Mouse (Mus musculus) intestine, embryonic 16.5 days (tissue): ENCODE data around the gene C2cd6. TPM values are rescaled to one million over a fixed set of nuclear protein-coding genes. Genes with fewer than 3 reads are reported as not detected.

Source experiments
- ATAC-seq: fragments of 200-750 bp; cut with Nextera tagmentation; 2 replicates; pipeline ENCODE4 v1.8.0; 2017; ENCODE audit warnings: moderate TSS enrichment, moderate library complexity
- H3K27ac ChIP-seq: fragments of 300-500 bp; sonication (generic); 2 replicates; pipeline ENCODE4 v1.5.1; 2014; ENCODE audit warnings: mild to moderate bottlenecking, low read length
- H3K27me3 ChIP-seq: fragments of 300-500 bp; sonication (generic); replicated peaks from 2 replicates; pipeline ENCODE4 v1.6.1; 2014; ENCODE audit warnings: low read length, control low read depth, mixed read lengths; ENCODE audit not compliant: control insufficient read depth, insufficient read depth
- H3K36me3 ChIP-seq: fragments of 300-500 bp; sonication (generic); 2 replicates; pipeline ENCODE4 v1.6.1; 2014; ENCODE audit warnings: low read length, control low read depth; ENCODE audit not compliant: control insufficient read depth, insufficient read depth
- H3K4me1 ChIP-seq: fragments of 300-500 bp; sonication (generic); 2 replicates; pipeline ENCODE4 v1.6.1; 2014; ENCODE audit warnings: low read length, control low read depth, mixed read lengths; ENCODE audit not compliant: control insufficient read depth, insufficient read depth
- H3K4me2 ChIP-seq: fragments of 300-500 bp; sonication (generic); 2 replicates; pipeline ENCODE4 v1.6.1; 2014; ENCODE audit warnings: low read depth, low read length, control low read depth
- H3K4me3 ChIP-seq: fragments of 300-500 bp; sonication (generic); 2 replicates; pipeline ENCODE4 v1.5.1; 2014; ENCODE audit warnings: mild to moderate bottlenecking, low read length
- H3K9ac ChIP-seq: fragments of 300-500 bp; sonication (generic); 2 replicates; pipeline ENCODE4 v1.6.1; 2014; ENCODE audit warnings: low read depth, low read length
- H3K9me3 ChIP-seq: fragments of 300-500 bp; sonication (generic); 2 replicates; pipeline ENCODE4 v1.6.1; 2016; ENCODE audit warnings: low read length, control low read depth; ENCODE audit not compliant: control insufficient read depth
- WGBS: fragments of 180-500 bp; shearing (Covaris S2); extraction: QIAGEN DNeasy Blood & Tissue Kit; methylation state at CpG from one replicate; pipeline ENCODE4 v1.1.7; 2014; 5-methylcytosine and 5-hydroxymethylcytosine counted together
- polyA plus RNA-seq: library from polyadenylated mRNA; unstranded; fragments of >200 nt; fragmentation: Nextera tagmentation; extraction: Ambion mirVana; gene quantifications from 2 replicates; pipeline ENCODE4 v1.2.1, GENCODE M21; 2015

The C2cd6 gene
- not detected in 2 replicates for polyA plus RNA-seq

DNA sequence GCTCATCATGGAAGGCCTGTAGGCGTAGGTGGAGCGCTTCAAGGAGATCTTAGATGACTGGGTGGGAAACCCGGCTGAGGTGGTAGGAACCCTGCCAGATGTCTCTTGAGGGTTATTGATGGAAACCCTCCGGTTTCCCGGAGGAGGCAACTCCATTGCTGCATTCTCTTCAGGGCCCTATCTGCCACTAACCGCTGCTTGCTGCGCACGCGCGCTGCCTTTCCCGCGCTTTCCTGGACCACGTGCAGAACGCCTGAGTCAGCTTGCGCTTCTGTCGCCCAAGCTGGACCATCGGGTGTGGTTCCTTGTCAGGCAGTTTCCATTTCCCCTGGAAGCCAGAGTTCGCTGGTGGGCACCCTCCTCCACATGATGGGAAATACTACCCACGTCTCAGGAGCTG lies at the start of gene C2cd6:
Gene C2cd6, minus strand, starts transcription at position 196 of the 400 bp plus-strand sequence.
- Histone ChIP-seq H3K27ac (no peak within 1 kb of the TSS), H3K4me2 (no peak within 1 kb of the TSS), H3K27me3 (no peaks in the 10 kb centered on the region), H3K4me1 (no peaks in the 10 kb centered on the region), H3K9me3 (no peaks in the 10 kb centered on the region), H3K36me3 (no peaks in the 10 kb centered on the region), H3K4me3 (no peak within 1 kb of the TSS), H3K9ac (no peak within 1 kb of the TSS)
- ATAC-seq = no peak
- 90% methylated on average over 19 of the region's 19 CpGs for WGBS

DNA sequence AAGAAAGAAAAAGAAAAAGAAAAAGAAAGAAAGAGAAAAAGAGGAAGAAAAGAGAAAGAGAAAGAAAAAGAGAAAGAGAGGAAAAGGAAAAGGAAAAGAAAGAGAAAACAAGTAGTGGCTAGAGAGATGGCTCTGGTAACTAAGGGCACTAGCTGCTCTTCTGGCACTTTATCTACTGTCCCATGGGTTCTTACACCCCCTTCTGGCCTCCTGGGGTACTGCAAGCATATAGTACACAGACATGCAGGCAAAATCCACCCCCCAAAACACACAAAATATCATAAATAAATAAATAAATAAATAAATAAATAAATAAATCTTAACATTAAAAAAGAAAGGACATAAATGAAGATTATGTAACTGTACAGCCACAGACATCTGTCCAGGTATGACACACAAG lies 48.1 kb upstream of the C2cd6 start:
- H3K9ac ChIP-seq = no peak overlapping the region
- H3K9me3 ChIP-seq = peaks cover 3% of the 10 kb centered on the region; the same call in 1 of the 2 replicates
- H3K36me3 ChIP-seq = no peaks in the 10 kb centered on the region
- H3K4me3 ChIP-seq = no peak overlapping the region
- H3K4me2 ChIP-seq = no peak overlapping the region
- no peaks in the 10 kb centered on the region for H3K4me1 ChIP-seq
- no peak for ATAC-seq
- H3K27me3 ChIP-seq = no peaks in the 10 kb centered on the region
- no peak overlapping the region for H3K27ac ChIP-seq

GRCm38 (mm10) chr1:59134419-59134818 lies 39.7 kb upstream of the C2cd6 start:
- Histone ChIP-seq H3K4me2 (no peak overlapping the region), H3K27ac (no peak overlapping the region), H3K36me3 (no peaks in the 10 kb centered on the region), H3K4me3 (no peak overlapping the region), H3K9me3 (no peaks in the 10 kb centered on the region), H3K9ac (no peak overlapping the region), H3K4me1 (no peaks in the 10 kb centered on the region), H3K27me3 (no peaks in the 10 kb centered on the region)
- no peak for ATAC-seq
- 68% methylated on average over 5 of the region's 5 CpGs for WGBS

DNA sequence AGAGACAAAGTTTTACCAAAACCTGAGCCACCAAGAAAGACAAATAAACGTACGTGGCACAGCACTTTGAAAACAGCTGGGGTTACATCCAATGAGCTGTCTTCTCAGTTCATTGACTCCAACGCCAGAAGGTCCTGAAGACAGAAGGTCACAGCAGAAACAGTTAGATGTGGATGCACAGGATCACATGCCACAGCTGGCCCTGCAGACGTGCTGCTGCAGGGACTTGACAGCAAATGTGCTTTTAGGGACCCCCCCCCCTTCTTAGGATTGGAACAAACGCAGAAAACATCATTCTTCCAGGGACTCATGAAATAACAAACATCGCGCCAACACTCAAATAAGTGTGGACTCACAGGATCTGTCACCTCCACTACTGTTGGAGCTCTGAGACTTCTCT lies 34.2 kb upstream of the C2cd6 start:
- WGBS = 73% methylated on average over 7 of the region's 7 CpGs
- no peaks in the 10 kb centered on the region for H3K27me3 ChIP-seq
- H3K9ac ChIP-seq = no peak overlapping the region
- no peaks in the 10 kb centered on the region for H3K4me1 ChIP-seq
- H3K36me3 ChIP-seq = no peaks in the 10 kb centered on the region
- no peak overlapping the region for H3K4me2 ChIP-seq
- ATAC-seq = no peak
- H3K4me3 ChIP-seq = no peak overlapping the region
- no peaks in the 10 kb centered on the region for H3K9me3 ChIP-seq
- H3K27ac ChIP-seq = no peak overlapping the region

DNA sequence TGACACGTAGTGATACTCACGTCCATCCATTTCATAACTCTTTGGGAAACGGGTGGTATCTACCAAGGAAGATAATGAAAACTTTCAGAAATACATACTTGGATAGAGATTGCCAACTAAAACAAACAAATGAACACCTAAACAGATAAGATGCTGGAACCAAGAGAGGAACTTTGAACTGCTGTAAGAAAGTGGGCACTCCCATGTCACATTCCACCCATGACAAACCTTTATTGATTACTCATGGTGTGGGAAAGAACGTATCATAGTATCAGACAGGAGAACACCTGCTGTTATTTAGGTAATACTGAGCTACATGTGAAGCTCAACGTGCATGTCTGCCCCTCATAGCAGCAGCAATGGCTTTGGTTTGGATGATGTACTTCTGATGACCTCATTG lies 30.9 kb upstream of the C2cd6 start:
- ATAC-seq = peak; percentile 84
- Histone ChIP-seq H3K9me3 (no peaks in the 10 kb centered on the region), H3K27me3 (no peaks in the 10 kb centered on the region), H3K9ac (no peak overlapping the region), H3K4me1 (no peaks in the 10 kb centered on the region; the same call in 1 of the 2 replicates), H3K4me2 (no peak overlapping the region), H3K4me3 (no peak overlapping the region), H3K36me3 (no peaks in the 10 kb centered on the region), H3K27ac (peak overlapping the region; percentile 50)
- 52% methylated on average over 5 of the region's 5 CpGs for whole genome bisulfite sequencing

- Histone ChIP-seq H3K36me3 (no peaks in the 10 kb centered on the region), H3K4me2 (peak within 1 kb of the TSS; percentile 66), H3K9me3 (no peaks in the 10 kb centered on the region), H3K27me3 (no peaks in the 10 kb centered on the region), H3K27ac (peak within 1 kb of the TSS; percentile 63), H3K4me1 (peaks cover 3% of the 10 kb centered on the region), H3K9ac (peak within 1 kb of the TSS; percentile 75), H3K4me3 (peak within 1 kb of the TSS; percentile 75)
- WGBS = under 1% methylated on average over 72 of the region's 74 CpGs
- peak; percentile 98 for ATAC-seq
Measured at GRCm38 (mm10) chr1:59119720-59120457, 25.2 kb upstream of the C2cd6 start, which contains the start of gene Tmem237. Gene Tmem237, minus strand, starts transcription at chr1:59120408.

- 76% methylated on average over 8 of the region's 8 CpGs for WGBS
- Histone ChIP-seq H3K36me3 (0 out of 2 replicates have a peak, but pooled peaks cover 8% of the 10 kb centered on the region), H3K9ac (no peak overlapping the region), H3K9me3 (no peaks in the 10 kb centered on the region), H3K4me1 (no peaks in the 10 kb centered on the region), H3K4me2 (no peak overlapping the region), H3K4me3 (no peak overlapping the region), H3K27ac (no peak overlapping the region), H3K27me3 (no peaks in the 10 kb centered on the region)
- no peak for ATAC-seq
Measured at GRCm38 (mm10) chr1:59110524-59110923, 15.8 kb upstream of the C2cd6 start.

- Histone ChIP-seq H3K27me3 (no peaks in the 10 kb centered on the region), H3K4me2 (no peak overlapping the region), H3K4me3 (no peak overlapping the region), H3K27ac (no peak overlapping the region), H3K9me3 (no peaks in the 10 kb centered on the region), H3K4me1 (no peaks in the 10 kb centered on the region), H3K36me3 (0 out of 2 replicates have a peak, but pooled peaks cover 5% of the 10 kb centered on the region), H3K9ac (no peak overlapping the region)
- no peak for ATAC-seq
- 89% methylated on average over 6 of the region's 6 CpGs for WGBS
Measured at GRCm38 (mm10) chr1:59102071-59102470, 7.4 kb upstream of the C2cd6 start.

- no peaks in the 10 kb centered on the region for H3K27me3 ChIP-seq
- 0 out of 2 replicates have a peak, but pooled peaks cover 2% of the 10 kb centered on the region for H3K36me3 ChIP-seq
- no peak for ATAC-seq
- no peak overlapping the region for H3K4me2 ChIP-seq
- no peak overlapping the region for H3K9ac ChIP-seq
- no peaks in the 10 kb centered on the region for H3K4me1 ChIP-seq
- H3K27ac ChIP-seq = no peak overlapping the region
- WGBS = 92% methylated on average over 5 of the region's 5 CpGs
- H3K9me3 ChIP-seq = no peaks in the 10 kb centered on the region
- H3K4me3 ChIP-seq = no peak overlapping the region
Measured at GRCm38 (mm10) chr1:59101020-59101419, 6.3 kb upstream of the C2cd6 start.
